Mouse (Mus musculus): Measurements from ENCODE around the gene Sdhb. TPM values are rescaled to one million over a fixed set of nuclear protein-coding genes. Genes with fewer than 3 reads are reported as not detected.
A peak's percentile ranks its signal among the peaks of the same experiment; 100 is the strongest.

Gene Sdhb
- total RNA-seq, 1 experiment from 2014 or later: 69.8 TPM

DNA sequence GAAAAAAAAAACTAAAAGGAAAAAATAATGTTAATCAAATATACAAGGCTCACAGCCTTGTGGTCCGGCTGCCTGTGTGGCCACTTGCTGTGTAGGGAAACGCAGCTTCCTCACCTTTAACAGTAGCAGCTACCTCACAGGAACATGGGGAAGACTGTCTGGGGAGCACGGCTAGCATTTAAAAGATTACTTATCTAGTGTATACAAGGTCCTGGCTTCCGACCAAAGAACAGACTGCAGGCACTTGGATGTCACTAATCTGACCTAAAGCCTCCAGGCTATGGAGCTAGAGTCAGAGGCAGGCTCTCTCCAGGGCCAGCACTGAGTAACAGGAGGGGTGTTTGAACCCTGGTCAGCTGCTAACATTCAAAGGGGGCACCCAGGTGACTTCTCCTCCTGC is 15.0 kb upstream of the Sdhb start:
- ATAC-seq (replicated peaks in 1 of 2; ENCODE audit: insufficient read depth in 1 of 2, low FRiP score in 2 of 2, low TSS enrichment in 1 of 2, low read depth in 1 of 2, poor library complexity in 2 of 2, severe bottlenecking in 2 of 2): no peak

DNA sequence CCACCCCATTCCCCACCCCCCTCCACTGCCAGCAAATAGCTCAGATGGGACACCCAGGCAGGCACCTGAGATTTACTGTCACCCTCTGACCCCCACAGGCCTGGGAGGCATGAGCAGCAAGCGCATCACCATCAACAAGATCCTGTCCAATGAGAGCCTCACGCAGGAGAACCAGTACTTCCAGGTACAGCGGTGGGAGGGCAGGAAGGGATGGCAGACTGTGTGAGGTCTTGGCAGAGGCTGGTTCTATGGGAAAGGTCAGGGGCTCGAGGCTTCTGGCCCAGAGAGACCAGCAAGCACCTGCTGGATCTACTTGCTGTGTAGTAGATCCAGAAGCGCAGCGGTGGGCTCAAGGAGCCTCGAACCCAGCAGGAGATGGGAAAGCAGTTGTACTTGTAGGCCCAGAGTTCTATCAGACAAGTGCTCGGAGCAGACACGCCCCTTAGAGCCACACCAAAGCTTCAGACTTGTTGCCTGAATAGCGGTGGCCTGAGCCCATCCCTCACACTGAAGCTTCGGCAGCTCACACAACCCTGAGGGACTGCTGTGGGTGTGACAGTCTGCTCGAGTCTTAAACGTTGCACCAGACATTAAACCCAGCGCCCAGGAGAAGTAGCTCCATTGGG is 14.3 kb upstream of the Sdhb start:
- no peak for ATAC-seq (replicated peaks in 1 of 2; ENCODE audit: insufficient read depth in 1 of 2, low FRiP score in 2 of 2, low TSS enrichment in 1 of 2, low read depth in 1 of 2, poor library complexity in 2 of 2, severe bottlenecking in 2 of 2)

DNA sequence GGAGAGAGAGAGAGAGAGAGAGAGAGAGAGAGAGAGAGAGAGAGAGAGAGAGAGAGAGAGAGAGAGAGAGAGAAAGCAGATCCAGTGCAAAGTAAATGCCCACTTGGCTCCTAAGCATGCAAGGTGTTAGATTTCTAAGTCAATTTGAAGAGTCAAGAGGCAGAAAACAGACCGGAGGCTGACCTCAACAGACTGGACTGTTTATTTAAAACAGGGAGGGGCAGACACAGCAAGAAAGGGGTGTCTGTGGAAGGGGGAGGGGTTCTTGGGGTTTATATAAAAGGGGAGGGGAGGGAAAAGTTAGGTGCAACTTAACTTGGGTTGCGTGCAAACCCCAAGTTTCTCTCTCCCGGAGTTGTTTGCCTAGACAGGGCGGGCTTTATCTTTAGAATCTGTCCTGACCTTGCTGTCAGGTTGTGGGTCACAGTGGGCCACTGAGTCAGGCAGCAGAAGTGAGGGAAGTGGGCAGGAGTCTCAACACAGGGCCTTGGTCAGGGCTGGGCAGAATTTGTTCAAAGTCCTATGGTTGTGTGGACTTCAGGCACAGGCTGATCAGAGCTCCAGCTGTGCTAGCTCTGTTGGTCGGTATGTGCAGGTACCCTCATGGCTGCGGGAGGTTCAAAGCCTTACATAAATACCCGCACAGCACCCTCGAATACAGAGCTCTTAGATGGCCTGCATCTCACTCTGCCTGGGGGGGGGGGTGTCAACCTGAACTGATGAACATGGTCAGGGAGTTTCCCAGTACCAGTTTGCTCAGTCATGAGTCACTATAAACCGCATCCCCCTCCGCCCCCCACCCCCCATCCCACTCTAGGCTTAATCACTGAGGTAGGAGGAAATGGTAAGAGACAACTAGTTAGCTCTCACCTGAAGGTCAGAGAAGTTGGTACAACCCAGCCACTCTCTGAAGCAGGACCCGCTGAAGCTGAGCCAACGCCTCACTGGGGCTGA is 13.2 kb upstream of the Sdhb start:
- no peak for ATAC-seq (replicated peaks in 1 of 2; ENCODE audit: insufficient read depth in 1 of 2, low FRiP score in 2 of 2, low TSS enrichment in 1 of 2, low read depth in 1 of 2, poor library complexity in 2 of 2, severe bottlenecking in 2 of 2)

DNA sequence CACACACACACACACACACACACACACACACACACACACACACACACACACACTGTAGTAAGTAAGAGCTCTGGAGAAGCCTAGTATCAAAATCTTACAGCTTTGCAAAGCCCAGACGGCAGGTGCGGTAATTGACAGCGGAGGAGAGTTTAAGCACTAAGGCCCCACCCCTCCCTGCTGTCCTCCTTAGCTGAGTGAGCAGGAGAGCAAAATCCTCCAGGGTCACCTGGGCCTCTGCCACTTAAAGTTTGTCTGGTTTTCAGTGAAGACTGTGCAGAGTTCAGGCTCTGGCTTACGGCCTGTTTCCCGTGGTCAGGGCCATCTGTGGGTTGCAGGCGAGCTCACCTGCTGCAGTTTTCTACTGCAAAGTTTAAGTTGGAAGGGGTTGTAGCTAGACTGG is 12.5 kb upstream of the Sdhb start:
- no peak for ATAC-seq (replicated peaks in 1 of 2; ENCODE audit: insufficient read depth in 1 of 2, low FRiP score in 2 of 2, low TSS enrichment in 1 of 2, low read depth in 1 of 2, poor library complexity in 2 of 2, severe bottlenecking in 2 of 2)

- ATAC-seq (replicated peaks in 1 of 2; ENCODE audit: insufficient read depth in 1 of 2, low FRiP score in 2 of 2, low TSS enrichment in 1 of 2, low read depth in 1 of 2, poor library complexity in 2 of 2, severe bottlenecking in 2 of 2): no peak
Observed at GRCm38 (mm10) chr4:140949052-140949451, 12.0 kb upstream of the Sdhb start.

GRCm38 (mm10) chr4:140949616-140950015 is 11.4 kb upstream of the Sdhb start:
- no peak for ATAC-seq (replicated peaks in 1 of 2; ENCODE audit: insufficient read depth in 1 of 2, low FRiP score in 2 of 2, low TSS enrichment in 1 of 2, low read depth in 1 of 2, poor library complexity in 2 of 2, severe bottlenecking in 2 of 2)

DNA sequence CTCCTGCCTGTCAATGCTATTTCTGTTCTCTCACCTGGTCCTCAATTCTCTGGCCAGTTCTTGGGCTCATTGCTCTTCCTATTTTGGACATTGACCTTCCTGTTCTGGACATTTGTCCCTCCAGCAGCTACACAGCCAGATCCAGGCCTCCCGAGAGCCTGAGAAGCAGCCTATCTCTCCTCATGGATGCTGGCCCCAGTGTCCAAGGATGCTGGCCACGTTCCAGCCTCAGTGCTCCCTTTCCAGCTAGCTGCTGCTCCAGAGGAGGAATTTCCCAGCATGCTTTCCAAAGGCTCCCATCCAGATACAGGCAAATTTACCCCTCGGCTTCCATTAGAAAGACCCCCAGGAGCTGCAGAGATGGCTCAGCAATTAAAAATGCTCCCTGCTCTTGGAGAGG is 10.4 kb upstream of the Sdhb start:
- ATAC-seq (replicated peaks in 1 of 2; ENCODE audit: insufficient read depth in 1 of 2, low FRiP score in 2 of 2, low TSS enrichment in 1 of 2, low read depth in 1 of 2, poor library complexity in 2 of 2, severe bottlenecking in 2 of 2): no peak

GRCm38 (mm10) chr4:140951861-140952641 is 9.0 kb upstream of the Sdhb start:
- ATAC-seq (replicated peaks in 1 of 2; ENCODE audit: insufficient read depth in 1 of 2, low FRiP score in 2 of 2, low TSS enrichment in 1 of 2, low read depth in 1 of 2, poor library complexity in 2 of 2, severe bottlenecking in 2 of 2): peak; percentile 63 to 76

GRCm38 (mm10) chr4:140957131-140957702 is 3.8 kb upstream of the Sdhb start:
- ATAC-seq (replicated peaks in 1 of 2; ENCODE audit: insufficient read depth in 1 of 2, low FRiP score in 2 of 2, low TSS enrichment in 1 of 2, low read depth in 1 of 2, poor library complexity in 2 of 2, severe bottlenecking in 2 of 2): no peak

GRCm38 (mm10) chr4:140957725-140958124 is 3.3 kb upstream of the Sdhb start:
- peak; percentile 40 to 59; a peak in 2 of 4 replicates for ATAC-seq (replicated peaks in 1 of 2; ENCODE audit: insufficient read depth in 1 of 2, low FRiP score in 2 of 2, low TSS enrichment in 1 of 2, low read depth in 1 of 2, poor library complexity in 2 of 2, severe bottlenecking in 2 of 2)

GRCm38 (mm10) chr4:140958319-140958718 is 2.7 kb upstream of the Sdhb start:
- no peak for ATAC-seq (replicated peaks in 1 of 2; ENCODE audit: insufficient read depth in 1 of 2, low FRiP score in 2 of 2, low TSS enrichment in 1 of 2, low read depth in 1 of 2, poor library complexity in 2 of 2, severe bottlenecking in 2 of 2)

DNA sequence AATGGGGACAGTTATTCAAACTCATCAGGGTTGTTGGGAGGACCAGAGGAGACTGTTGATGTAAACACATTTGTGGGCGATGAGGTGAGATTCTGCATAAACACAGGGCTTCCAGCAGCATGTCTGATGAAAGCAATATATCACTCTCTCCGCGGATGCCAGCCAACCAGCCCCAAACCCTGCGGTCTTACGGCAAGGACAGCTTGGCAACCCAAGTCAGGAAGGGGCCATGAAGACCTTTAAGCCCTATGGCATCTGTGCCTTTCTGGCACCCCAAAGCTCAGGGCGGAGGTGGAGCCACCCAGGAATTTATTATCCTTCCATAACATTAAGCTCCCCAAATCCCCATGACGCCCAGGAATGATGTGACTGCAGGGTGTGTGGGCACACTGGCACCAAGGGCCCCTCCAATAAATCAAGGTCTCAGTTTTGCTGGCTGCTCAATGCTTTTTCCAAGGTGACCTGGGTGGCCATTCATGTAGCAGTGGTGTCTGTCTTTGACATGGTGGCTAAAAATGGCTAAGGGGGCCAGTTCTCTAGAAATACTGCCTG is 1.8 kb upstream of the Sdhb start:
- ATAC-seq (replicated peaks in 1 of 2; ENCODE audit: insufficient read depth in 1 of 2, low FRiP score in 2 of 2, low TSS enrichment in 1 of 2, low read depth in 1 of 2, poor library complexity in 2 of 2, severe bottlenecking in 2 of 2): no peak

GRCm38 (mm10) chr4:140959715-140960479 is 1.1 kb upstream of the Sdhb start:
- no peak for ATAC-seq (replicated peaks in 1 of 2; ENCODE audit: insufficient read depth in 1 of 2, low FRiP score in 2 of 2, low TSS enrichment in 1 of 2, low read depth in 1 of 2, poor library complexity in 2 of 2, severe bottlenecking in 2 of 2)

DNA sequence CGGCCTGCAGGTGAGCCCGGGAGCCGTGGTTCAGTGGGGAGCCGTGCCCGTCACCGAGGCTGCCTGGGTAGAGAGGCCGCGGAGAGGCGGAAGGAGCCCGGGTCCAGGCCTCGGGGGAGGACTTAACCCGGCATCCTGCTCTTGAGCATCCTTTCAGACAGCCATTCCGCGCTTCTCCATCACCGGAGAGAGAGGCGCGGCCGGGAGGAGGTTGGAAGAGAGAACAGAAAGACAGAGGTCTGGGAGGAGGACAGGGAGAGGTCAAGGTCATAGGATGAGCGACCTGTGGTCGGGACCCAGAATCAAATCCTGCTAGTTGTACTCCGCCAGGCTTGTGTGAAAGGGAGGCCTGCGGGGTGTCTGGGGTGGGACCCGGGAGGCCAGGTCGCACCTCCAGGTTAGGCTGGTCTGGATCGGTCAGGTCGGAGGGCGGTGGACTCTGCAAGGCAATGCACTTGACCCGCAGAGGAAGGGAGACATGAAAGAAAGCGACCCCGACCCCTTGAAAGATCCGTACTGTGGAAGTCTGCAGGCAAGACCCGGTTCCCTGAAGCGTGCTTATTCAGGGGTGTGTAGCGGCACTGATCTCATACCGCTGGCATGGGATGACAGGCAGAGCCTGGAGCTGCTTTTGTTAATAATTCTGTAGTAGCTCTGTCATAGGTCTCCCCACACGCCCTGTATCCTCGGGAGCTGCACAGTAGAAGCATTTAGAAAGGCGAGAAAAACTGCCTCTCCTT is 634 bp downstream of the Sdhb start:
- no peak; a peak in 1 of 4 replicates for ATAC-seq (replicated peaks in 1 of 2; ENCODE audit: insufficient read depth in 1 of 2, low FRiP score in 2 of 2, low TSS enrichment in 1 of 2, low read depth in 1 of 2, poor library complexity in 2 of 2, severe bottlenecking in 2 of 2)

DNA sequence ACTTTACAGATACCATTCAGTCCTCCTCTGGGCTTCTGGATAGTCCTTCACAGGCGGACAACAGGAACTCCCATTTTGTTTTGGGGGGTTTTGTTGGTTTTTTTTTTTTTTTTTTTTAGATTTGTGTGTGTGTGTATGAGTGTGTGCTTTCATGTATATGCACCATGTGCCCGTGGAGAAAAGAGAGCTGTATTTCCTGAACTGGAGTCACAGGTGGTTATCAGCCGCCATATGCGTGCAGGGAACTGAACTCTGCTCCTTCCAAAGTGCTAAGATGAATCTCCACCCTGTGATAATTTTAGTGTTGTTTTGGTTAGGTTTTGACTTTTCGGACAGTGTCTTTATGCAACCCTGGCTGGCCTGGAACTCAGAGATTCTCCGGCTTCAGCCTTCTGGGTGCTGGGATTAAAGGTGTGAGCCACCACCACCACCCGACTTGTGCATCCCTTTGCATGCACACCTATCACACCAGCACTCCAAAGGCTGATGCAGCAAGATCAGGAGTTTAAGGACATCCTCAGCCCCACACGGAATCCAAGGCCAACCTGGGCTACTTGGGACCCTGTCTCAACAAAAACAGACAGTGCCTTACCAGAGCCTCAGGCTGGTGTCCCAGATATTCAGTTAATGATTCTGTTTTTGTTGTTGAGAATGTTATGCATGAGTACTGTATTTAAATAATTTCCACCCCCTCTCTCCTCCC is 1.4 kb downstream of the Sdhb start:
- ATAC-seq (replicated peaks in 1 of 2; ENCODE audit: insufficient read depth in 1 of 2, low FRiP score in 2 of 2, low TSS enrichment in 1 of 2, low read depth in 1 of 2, poor library complexity in 2 of 2, severe bottlenecking in 2 of 2): no peak

- no peak for ATAC-seq (replicated peaks in 1 of 2; ENCODE audit: insufficient read depth in 1 of 2, low FRiP score in 2 of 2, low TSS enrichment in 1 of 2, low read depth in 1 of 2, poor library complexity in 2 of 2, severe bottlenecking in 2 of 2)
Observed at GRCm38 (mm10) chr4:140962950-140963349, 1.9 kb downstream of the Sdhb start.

Measured in hematopoietic stem cell, adult 5-6 weeks (primary cell).